Mouse (Mus musculus) ES-Bruce4 (cell line): ENCODE results near the gene Ttc5.

ENCODE experiments used
- CTCF ChIP-seq: IDR thresholded peaks from one replicate; pipeline ENCODE4 v1.8.1; 2011; ENCODE audit warnings: low read depth, low read length
- EP300 ChIP-seq: IDR thresholded peaks from 2 replicates; pipeline ENCODE4 v1.6.1; 2011; ENCODE audit warnings: low read depth, low read length; ENCODE audit not compliant: insufficient read depth
- POLR2A ChIP-seq: IDR thresholded peaks from one replicate; pipeline ENCODE4 v1.8.1; 2011; ENCODE audit warnings: low read length; ENCODE audit not compliant: insufficient read depth

DNA sequence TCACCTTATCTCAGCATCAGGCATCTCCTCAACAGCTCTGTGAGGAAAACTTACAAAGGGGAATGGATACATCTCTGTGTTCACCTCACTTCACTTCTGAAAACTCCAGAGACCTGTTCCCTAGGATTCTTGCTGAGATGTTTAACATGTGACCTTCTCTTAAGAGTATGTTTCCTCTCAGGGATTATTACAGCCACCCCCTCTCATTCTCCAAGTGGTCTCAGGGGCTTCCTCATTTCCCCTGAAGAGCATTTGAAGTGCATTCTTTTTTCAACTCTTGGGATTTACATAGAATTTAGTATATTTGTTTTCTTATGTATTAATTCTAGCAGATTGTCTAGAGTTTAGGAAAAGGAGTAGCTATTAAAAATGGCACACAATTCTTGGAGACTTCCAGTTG lies 40.3 kb downstream of the Ttc5 start, which contains the start of gene Olfr749:
- TF ChIP-seq CTCF (no peak), EP300 (no peak), POLR2A (no peak)
